Mouse (Mus musculus) fibroblast of lung, adult 2 months (primary cell): ENCODE measurements around the gene Coq10b.
A peak's percentile ranks its signal among the peaks of the same experiment; 100 is the strongest.
"Not testable (repeated sequence)": the region's sequence is repeated elsewhere in the genome, so short reads cannot be mapped to it uniquely, and the experiment has no call there.

Experiments
- DNase-seq: peaks from one replicate; pipeline ENCODE4 v3.0.0-alpha.2; 2011; ENCODE audit warnings: low read depth

Coq10b gene

GRCm38 (mm10) chr1:55055322-55056115, 2.9 kb downstream of the Coq10b start:
- DNase-seq = no peak

- DNase-seq = not testable (repeated sequence)
These were observed 5.8 kb downstream of the Coq10b start for GRCm38 (mm10) chr1:55058383-55058782.

- DNase-seq = no peak
These were observed 8.5 kb downstream of the Coq10b start for GRCm38 (mm10) chr1:55061099-55061498.

- DNase-seq = no peak
These were observed 9.2 kb downstream of the Coq10b start for GRCm38 (mm10) chr1:55061772-55062171.

- not testable (repeated sequence) for DNase-seq
These were observed 19.8 kb downstream of the Coq10b start for GRCm38 (mm10) chr1:55072328-55072727.

GRCm38 (mm10) chr1:55074757-55075156, 22.2 kb downstream of the Coq10b start:
- no peak for DNase-seq

GRCm38 (mm10) chr1:55075652-55076394, 23.3 kb downstream of the Coq10b start:
- DNase-seq = no peak

GRCm38 (mm10) chr1:55076395-55076743, 23.8 kb downstream of the Coq10b start:
- DNase-seq = no peak

GRCm38 (mm10) chr1:55076849-55077516, 24.4 kb downstream of the Coq10b start:
- DNase-seq = no peak

GRCm38 (mm10) chr1:55079677-55080076, 27.1 kb downstream of the Coq10b start:
- DNase-seq = no peak

- DNase-seq = no peak
These were observed 29.5 kb downstream of the Coq10b start for GRCm38 (mm10) chr1:55082106-55082505.

GRCm38 (mm10) chr1:55085781-55086366, 33.3 kb downstream of the Coq10b start:
- DNase-seq = no peak

- no peak for DNase-seq
These were observed 34.4 kb downstream of the Coq10b start for GRCm38 (mm10) chr1:55086868-55087400.

- peak; percentile 21 for DNase-seq
These were observed 34.9 kb downstream of the Coq10b start for GRCm38 (mm10) chr1:55087401-55087904.

GRCm38 (mm10) chr1:55087932-55088610, 35.5 kb downstream of the Coq10b start, which contains the start of the genes Hspe1 and Hspd1:
Gene Hspe1, plus strand, starts transcription at chr1:55088132.
Gene Hspd1, minus strand, starts transcription at chr1:55088243.
- DNase-seq = peak; percentile 95

- DNase-seq = no peak
These were observed 36.3 kb downstream of the Coq10b start for GRCm38 (mm10) chr1:55088611-55089497.

- no peak for DNase-seq
These were observed 37.0 kb downstream of the Coq10b start for GRCm38 (mm10) chr1:55089498-55090064.

- DNase-seq = no peak
These were observed 39.5 kb downstream of the Coq10b start for GRCm38 (mm10) chr1:55092056-55092455.

- DNase-seq = no peak
These were observed 39.9 kb downstream of the Coq10b start for GRCm38 (mm10) chr1:55092469-55092868.
